Mouse (Mus musculus) midbrain, embryonic 12.5 days (tissue): ENCODE results near the gene Slc39a11. TPM values are rescaled to one million over a fixed set of nuclear protein-coding genes. Genes with fewer than 3 reads are reported as not detected.

ENCODE experiments used
- ATAC-seq: fragments of 200-750 bp; cut with Nextera tagmentation; 2 replicates; pipeline ENCODE4 v1.8.0; 2017; ENCODE audit warnings: low read depth, moderate TSS enrichment, moderate library complexity; ENCODE audit not compliant: low FRiP score
- H3K27ac ChIP-seq: fragments of 300-500 bp; sonication (generic); replicated peaks from 2 replicates; pipeline ENCODE4 v1.5.1; 2016; ENCODE audit warnings: mild to moderate bottlenecking
- H3K27me3 ChIP-seq: fragments of 300-500 bp; sonication (generic); 2 replicates; pipeline ENCODE4 v1.6.1; 2016; ENCODE audit warnings: mild to moderate bottlenecking
- H3K36me3 ChIP-seq: fragments of 300-500 bp; sonication (generic); 2 replicates; pipeline ENCODE4 v1.6.1; 2016
- H3K4me1 ChIP-seq: fragments of 300-500 bp; sonication (generic); 2 replicates; pipeline ENCODE4 v1.6.1; 2016
- H3K4me2 ChIP-seq: fragments of 300-500 bp; sonication (generic); replicated peaks from 2 replicates; pipeline ENCODE4 v1.6.1; 2016; ENCODE audit warnings: mild to moderate bottlenecking, moderate library complexity
- H3K4me3 ChIP-seq: fragments of 300-500 bp; sonication (generic); 2 replicates; pipeline ENCODE4 v1.5.1; 2016; ENCODE audit warnings: mild to moderate bottlenecking
- H3K9ac ChIP-seq: fragments of 300-500 bp; sonication (generic); replicated peaks from 2 replicates; pipeline ENCODE4 v1.6.1; 2016; ENCODE audit warnings: mild to moderate bottlenecking, moderate library complexity
- H3K9me3 ChIP-seq: fragments of 300-500 bp; sonication (generic); 2 replicates; pipeline ENCODE4 v1.6.1; 2016; ENCODE audit warnings: mild to moderate bottlenecking
- WGBS: fragments of 180-500 bp; shearing (Covaris S2); methylation state at CpG from one replicate; pipeline ENCODE4 v1.1.7; 2016; 5-methylcytosine and 5-hydroxymethylcytosine counted together
- polyA plus RNA-seq: library from polyadenylated mRNA; unstranded; fragments of >200 nt; fragmentation: Nextera tagmentation; extraction: Ambion mirVana; gene quantifications from 2 replicates; pipeline ENCODE4 v1.2.1, GENCODE M21; 2016

The Slc39a11 gene
- polyA plus RNA-seq, 1 experiment from 2014 or later = 26.1 TPM

DNA sequence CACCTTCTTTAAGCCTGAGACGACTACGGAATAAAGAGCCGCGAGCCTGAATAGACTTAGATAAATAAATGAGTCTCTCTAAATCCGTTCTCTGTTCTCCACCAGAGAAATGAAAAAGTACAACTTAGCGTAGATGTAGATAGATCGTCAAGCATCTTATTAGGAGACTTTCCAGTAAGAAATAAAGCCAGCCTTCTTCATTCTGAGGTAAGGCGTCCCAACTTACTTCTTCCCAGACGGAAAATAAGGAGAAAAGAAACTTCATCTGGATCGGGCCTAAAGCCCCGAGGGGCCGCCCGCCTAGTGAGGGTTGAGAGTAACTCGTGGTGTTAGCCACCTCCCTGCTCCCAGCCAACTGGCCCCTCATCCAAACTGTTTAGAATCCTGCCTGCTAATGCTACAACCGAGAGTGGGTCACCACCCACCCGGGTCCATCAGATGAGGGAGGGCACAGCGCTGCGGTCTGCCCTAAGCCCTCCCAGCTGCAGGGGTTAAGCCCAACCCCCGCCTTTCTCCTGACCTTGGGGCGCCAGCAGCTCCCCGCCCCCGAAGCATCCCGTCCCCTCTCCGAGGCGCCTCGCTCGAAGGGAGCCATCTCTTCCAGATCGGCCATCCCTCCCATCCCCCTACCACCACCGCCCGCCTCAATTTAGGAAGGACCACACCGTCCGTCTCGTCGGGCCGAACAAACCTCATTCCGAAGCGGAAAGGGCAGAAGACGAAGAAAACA is 33.2 kb upstream of the Slc39a11 start:
- peak; percentile 24 for ATAC-seq
- peaks cover 4% of the 10 kb centered on the region for H3K36me3 ChIP-seq

DNA sequence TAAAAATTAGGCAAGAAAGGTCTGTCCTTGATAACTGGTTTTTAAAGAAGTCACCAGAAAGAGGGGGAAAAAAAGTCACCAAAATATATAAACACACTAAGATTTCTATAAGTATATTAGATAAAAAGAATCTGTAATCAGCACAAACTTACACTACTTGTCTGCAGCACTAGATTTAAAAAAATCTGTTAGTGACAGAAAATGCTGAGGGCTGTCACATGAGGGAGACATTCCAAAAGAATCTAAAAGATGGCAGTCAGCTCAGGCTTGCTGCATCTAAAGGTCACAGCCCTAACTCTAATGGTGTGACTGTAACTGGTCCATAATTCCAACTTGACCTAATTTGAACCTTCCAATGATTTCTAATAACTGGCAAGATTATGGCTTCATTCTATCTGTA is 32.1 kb upstream of the Slc39a11 start:
- Histone ChIP-seq H3K4me2 (peak overlapping the region; percentile 84; the same call in 1 of the 2 replicates), H3K4me3 (no peak overlapping the region; the same call in 1 of the 2 replicates), H3K4me1 (peaks cover 47% of the 10 kb centered on the region)

More for the DNA sequence above, 33.2 kb upstream of the Slc39a11 start:
- peak overlapping the region; percentile 84 for H3K4me2 ChIP-seq
- peak overlapping the region; percentile 97 for H3K27ac ChIP-seq
- H3K27me3 ChIP-seq = no peaks in the 10 kb centered on the region
- H3K9me3 ChIP-seq = no peaks in the 10 kb centered on the region
- H3K4me3 ChIP-seq = peak overlapping the region; percentile 94
- 1% methylated on average over 38 of the region's 38 CpGs for WGBS
- H3K9ac ChIP-seq = peak overlapping the region; percentile 92
- H3K4me1 ChIP-seq = peaks cover 48% of the 10 kb centered on the region

DNA sequence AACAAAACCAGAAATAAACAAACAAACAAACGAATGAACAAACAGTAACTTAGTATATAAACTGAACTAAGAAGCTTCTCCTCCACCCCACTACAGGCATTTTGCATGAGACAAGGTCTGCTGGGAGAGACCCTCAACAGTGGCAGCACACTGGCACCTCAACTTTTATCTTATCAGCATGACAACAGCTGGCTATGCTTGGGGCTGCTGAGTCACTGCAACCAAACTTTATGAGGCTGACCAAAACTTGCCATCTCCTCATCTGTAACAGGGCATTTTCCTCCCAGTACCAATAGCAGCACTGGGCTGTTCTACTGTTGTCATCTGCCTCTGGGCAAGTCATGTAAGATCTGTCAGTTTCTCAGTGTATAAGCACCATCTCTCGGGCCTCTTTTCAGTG is 31.1 kb upstream of the Slc39a11 start:
- WGBS = 91% methylated on average over 2 of the region's 2 CpGs
- H3K9ac ChIP-seq = no peak overlapping the region
- H3K27ac ChIP-seq = no peak overlapping the region
- H3K27me3 ChIP-seq = no peaks in the 10 kb centered on the region
- no peaks in the 10 kb centered on the region for H3K9me3 ChIP-seq
- ATAC-seq = no peak
- H3K36me3 ChIP-seq = peaks cover 13% of the 10 kb centered on the region
- no peak overlapping the region for H3K4me2 ChIP-seq
- no peak overlapping the region for H3K4me3 ChIP-seq
- peaks cover 38% of the 10 kb centered on the region for H3K4me1 ChIP-seq

More for the DNA sequence above, 32.1 kb upstream of the Slc39a11 start:
- H3K27ac ChIP-seq = no peak overlapping the region
- no peaks in the 10 kb centered on the region for H3K27me3 ChIP-seq
- H3K36me3 ChIP-seq = peaks cover 2% of the 10 kb centered on the region
- H3K9ac ChIP-seq = no peak overlapping the region
- H3K9me3 ChIP-seq = no peaks in the 10 kb centered on the region
- ATAC-seq = no peak

DNA sequence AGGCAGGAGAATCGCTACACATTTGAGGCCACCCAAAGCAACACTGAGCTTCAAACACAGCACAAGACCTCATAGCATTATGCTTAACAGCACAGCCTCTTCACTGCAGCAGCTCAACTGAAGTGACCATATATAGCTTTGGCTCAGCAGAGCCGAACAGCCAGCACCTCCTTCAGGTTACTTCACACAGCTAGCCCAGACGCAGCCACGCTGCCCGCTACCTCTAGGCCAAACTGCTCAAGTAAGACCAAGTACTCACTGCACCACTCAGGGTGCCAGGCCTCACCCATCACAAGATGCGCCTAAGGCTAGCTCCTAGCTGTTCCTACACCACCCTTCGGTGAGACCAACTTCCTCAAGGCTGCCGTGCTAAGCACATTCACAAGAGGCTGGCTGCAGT is 28.5 kb upstream of the Slc39a11 start:
- WGBS = 89% methylated on average over 8 of the region's 8 CpGs
- H3K27ac ChIP-seq = no peak overlapping the region
- ATAC-seq = no peak
- H3K9ac ChIP-seq = 0 out of 2 replicates have a peak overlapping the region, but pooled peaks have one; percentile 15
- H3K4me3 ChIP-seq = no peak overlapping the region
- no peaks in the 10 kb centered on the region for H3K9me3 ChIP-seq
- H3K36me3 ChIP-seq = peaks cover 20% of the 10 kb centered on the region
- no peak overlapping the region for H3K4me2 ChIP-seq
- H3K4me1 ChIP-seq = peaks cover 26% of the 10 kb centered on the region
- H3K27me3 ChIP-seq = no peaks in the 10 kb centered on the region

DNA sequence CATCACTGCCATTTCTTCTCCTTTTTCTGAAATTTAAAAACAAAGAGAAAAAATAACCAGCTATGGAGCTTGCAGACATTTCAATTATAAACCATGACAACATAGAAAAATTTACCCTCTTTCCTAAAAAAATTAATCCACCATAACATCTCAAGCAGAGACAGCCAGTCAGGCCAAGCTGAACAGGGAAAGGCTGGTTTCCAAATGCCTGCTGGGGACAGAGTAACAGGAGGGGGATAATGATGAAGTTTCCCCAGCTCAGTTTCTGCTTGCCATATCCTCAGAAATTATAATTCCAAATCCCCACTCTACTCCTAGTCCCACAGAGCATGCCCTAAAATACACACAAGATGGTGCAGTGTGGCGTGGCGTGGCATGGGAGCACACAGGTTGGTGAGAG is 27.5 kb upstream of the Slc39a11 start:
- Histone ChIP-seq H3K4me3 (no peak overlapping the region), H3K9me3 (no peaks in the 10 kb centered on the region), H3K9ac (no peak overlapping the region), H3K27me3 (no peaks in the 10 kb centered on the region), H3K4me2 (no peak overlapping the region), H3K4me1 (peaks cover 19% of the 10 kb centered on the region), H3K36me3 (peaks cover 29% of the 10 kb centered on the region), H3K27ac (no peak overlapping the region)
- 98% methylated on average over 2 of the region's 2 CpGs for WGBS
- no peak for ATAC-seq

DNA sequence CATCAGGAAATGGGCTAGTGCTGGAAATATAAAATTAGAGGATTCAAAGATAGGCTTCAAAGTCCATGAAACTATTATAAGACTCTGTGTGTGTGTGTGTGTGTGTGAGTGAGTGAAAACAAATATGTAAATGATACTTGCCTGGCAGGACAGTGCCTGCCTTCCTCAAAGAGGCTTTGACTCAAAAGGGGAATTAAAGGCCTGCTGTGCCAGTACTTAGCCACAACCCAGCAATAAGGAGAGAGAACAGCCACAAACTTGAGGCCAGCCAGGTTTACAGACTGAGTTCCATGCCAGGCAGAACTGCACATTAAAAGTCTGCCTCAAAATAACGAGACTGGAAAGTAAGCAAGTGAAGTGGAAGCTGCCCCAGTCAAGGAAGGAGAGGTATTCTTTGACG is 27.0 kb upstream of the Slc39a11 start:
- no peak overlapping the region for H3K9ac ChIP-seq
- H3K36me3 ChIP-seq = peaks cover 34% of the 10 kb centered on the region
- 71% methylated on average over 2 of the region's 2 CpGs for WGBS
- ATAC-seq = no peak
- H3K9me3 ChIP-seq = no peaks in the 10 kb centered on the region
- no peak overlapping the region for H3K4me2 ChIP-seq
- peaks cover 14% of the 10 kb centered on the region for H3K4me1 ChIP-seq
- no peak overlapping the region for H3K27ac ChIP-seq
- H3K27me3 ChIP-seq = no peaks in the 10 kb centered on the region
- H3K4me3 ChIP-seq = no peak overlapping the region

DNA sequence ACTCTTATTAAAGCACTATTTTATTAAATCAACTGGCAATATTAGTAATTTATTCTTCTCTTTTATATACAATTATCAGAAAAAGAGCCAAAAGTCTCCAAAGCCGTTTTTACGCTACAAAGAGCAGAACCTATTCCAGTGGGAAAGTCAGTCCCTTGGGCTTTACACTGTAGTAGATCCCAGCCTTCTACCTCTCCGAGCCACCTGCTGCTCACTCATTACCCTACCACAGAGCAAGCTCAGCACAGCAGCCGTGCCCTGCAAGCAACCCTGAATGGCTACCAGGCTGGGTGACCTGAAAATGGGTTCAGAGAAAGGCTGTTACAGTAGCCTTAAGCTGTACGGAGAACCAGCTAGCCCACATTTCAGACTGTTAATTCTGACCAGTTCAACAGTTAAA is 24.7 kb upstream of the Slc39a11 start:
- Histone ChIP-seq H3K4me3 (no peak overlapping the region), H3K9ac (no peak overlapping the region), H3K4me2 (no peak overlapping the region), H3K9me3 (no peaks in the 10 kb centered on the region), H3K36me3 (peaks cover 47% of the 10 kb centered on the region), H3K4me1 (peaks cover 5% of the 10 kb centered on the region; the same call in 1 of the 2 replicates), H3K27me3 (no peaks in the 10 kb centered on the region), H3K27ac (no peak overlapping the region)
- 90% methylated on average over 5 of the region's 5 CpGs for WGBS
- ATAC-seq = no peak

DNA sequence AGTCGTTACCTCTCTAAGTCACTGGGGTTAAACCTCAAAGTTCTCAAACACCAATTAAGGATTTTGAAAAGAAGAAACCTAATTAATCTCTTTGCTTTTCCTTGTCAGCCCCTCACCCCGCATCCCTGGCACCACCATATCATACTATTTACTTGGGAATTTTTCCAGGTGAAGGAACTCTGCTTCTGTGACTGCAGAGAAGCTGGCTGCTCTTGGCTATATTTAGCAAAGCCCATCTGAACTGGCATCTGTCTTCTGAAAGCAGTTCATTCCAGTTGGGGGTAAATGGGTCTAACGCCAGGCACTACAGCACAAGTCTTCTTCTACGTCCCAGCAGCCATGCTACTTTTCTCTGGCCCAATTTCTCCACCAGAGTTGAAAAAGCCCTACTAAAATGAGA is 23.7 kb upstream of the Slc39a11 start:
- no peaks in the 10 kb centered on the region for H3K9me3 ChIP-seq
- H3K4me2 ChIP-seq = no peak overlapping the region
- H3K36me3 ChIP-seq = peaks cover 55% of the 10 kb centered on the region
- H3K9ac ChIP-seq = no peak overlapping the region
- 95% methylated on average over 4 of the region's 4 CpGs for WGBS
- H3K4me3 ChIP-seq = no peak overlapping the region
- no peaks in the 10 kb centered on the region for H3K27me3 ChIP-seq
- no peak for ATAC-seq
- H3K27ac ChIP-seq = no peak overlapping the region
- peaks cover 5% of the 10 kb centered on the region; the same call in 1 of the 2 replicates for H3K4me1 ChIP-seq

DNA sequence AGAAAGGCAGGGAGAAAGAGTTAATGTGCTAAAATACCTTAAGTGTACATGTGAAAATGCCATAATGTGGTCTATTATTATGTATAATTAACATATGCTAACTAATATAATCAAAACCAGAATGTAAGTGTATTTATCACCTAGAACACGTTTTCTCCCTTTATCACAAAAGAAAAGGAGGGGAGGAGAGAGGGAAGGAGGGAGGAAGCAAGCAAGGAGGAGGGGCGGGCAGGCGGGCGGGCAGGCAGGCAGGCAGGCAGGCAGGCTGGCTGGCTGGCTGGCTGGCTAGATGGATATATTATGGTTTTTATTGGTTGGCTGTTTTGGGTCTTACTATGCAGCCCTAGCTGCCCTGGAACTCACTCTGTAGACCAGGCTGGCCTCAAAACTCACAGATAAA is 19.8 kb upstream of the Slc39a11 start:
- peaks cover 43% of the 10 kb centered on the region for H3K36me3 ChIP-seq
- H3K9ac ChIP-seq = no peak overlapping the region
- H3K4me3 ChIP-seq = no peak overlapping the region
- ATAC-seq = no peak
- no peaks in the 10 kb centered on the region for H3K9me3 ChIP-seq
- no peaks in the 10 kb centered on the region for H3K4me1 ChIP-seq
- H3K27ac ChIP-seq = no peak overlapping the region
- no peaks in the 10 kb centered on the region for H3K27me3 ChIP-seq
- H3K4me2 ChIP-seq = no peak overlapping the region
- WGBS = 94% methylated on average over 4 of the region's 4 CpGs

DNA sequence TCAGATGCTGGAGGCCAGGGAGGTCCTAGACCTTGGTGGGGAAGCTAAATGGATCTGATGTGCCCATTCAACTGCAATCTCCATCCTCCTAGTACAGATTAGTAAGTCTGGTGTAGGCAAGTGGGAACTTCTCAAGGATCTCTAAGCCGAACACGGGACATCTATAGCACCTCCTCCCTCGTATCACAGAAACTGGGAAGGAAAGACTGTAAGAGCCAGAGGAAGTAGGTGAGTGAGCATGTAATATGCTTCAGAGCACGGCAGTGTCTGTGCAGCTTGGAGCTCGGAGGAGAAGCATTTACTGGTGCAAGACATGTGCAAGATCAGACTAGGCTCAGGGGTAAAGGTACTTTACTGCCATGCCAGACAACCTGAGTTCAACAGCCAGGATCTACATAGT is 19.0 kb upstream of the Slc39a11 start:
- Histone ChIP-seq H3K4me1 (no peaks in the 10 kb centered on the region), H3K9ac (no peak overlapping the region), H3K9me3 (no peaks in the 10 kb centered on the region), H3K4me3 (no peak overlapping the region), H3K27ac (no peak overlapping the region), H3K27me3 (no peaks in the 10 kb centered on the region), H3K36me3 (peaks cover 48% of the 10 kb centered on the region), H3K4me2 (no peak overlapping the region)
- ATAC-seq = no peak
- 95% methylated on average over 5 of the region's 5 CpGs for WGBS

DNA sequence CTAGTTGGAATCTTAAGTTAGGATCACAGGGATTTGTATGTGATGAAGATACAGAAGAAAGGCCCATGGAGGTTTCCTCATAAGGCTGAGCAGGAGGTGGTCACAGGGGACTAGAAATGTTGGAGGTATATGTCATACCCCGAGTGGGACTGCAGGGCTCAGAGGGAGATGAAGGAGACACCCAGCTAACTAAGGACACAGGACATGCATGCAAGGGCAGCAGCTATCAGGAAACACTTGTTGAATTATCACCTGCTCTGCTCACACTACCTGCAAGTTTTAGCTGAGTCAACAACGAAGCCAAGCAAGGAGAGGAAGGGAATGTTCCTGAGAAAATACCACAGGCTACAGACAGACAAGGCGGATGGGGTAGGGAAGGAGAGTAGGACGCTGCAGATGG is 17.8 kb upstream of the Slc39a11 start:
- H3K36me3 ChIP-seq = peaks cover 47% of the 10 kb centered on the region
- ATAC-seq = no peak
- H3K4me1 ChIP-seq = no peaks in the 10 kb centered on the region
- H3K4me2 ChIP-seq = no peak overlapping the region
- H3K9me3 ChIP-seq = no peaks in the 10 kb centered on the region
- H3K27ac ChIP-seq = no peak overlapping the region
- H3K4me3 ChIP-seq = no peak overlapping the region
- WGBS = 91% methylated on average over 4 of the region's 4 CpGs
- H3K9ac ChIP-seq = no peak overlapping the region
- no peaks in the 10 kb centered on the region for H3K27me3 ChIP-seq

DNA sequence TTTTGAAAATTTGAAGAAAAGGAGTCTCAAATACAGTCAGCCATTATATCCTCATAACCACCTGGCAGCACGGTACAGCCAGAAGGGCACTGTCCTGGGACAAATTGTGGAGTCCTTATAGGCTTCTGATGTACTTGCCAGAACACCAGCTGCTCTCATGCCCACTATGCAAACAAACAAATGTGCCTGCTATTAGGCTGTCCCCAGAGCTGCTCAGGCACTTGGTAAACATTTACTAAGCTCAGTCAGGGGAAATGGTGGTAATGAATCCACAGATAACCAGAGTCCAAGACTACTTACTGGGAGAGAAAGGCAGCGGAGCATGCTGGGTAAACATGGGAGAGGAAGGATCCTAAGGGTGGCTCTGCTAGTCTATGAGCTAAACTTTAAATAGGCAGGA is 17.2 kb upstream of the Slc39a11 start:
- no peak for ATAC-seq
- WGBS = 82% methylated on average over 2 of the region's 2 CpGs
- Histone ChIP-seq H3K4me3 (no peak overlapping the region), H3K27ac (no peak overlapping the region), H3K27me3 (no peaks in the 10 kb centered on the region), H3K4me1 (no peaks in the 10 kb centered on the region), H3K9ac (no peak overlapping the region), H3K9me3 (no peaks in the 10 kb centered on the region), H3K4me2 (no peak overlapping the region), H3K36me3 (peaks cover 47% of the 10 kb centered on the region)

DNA sequence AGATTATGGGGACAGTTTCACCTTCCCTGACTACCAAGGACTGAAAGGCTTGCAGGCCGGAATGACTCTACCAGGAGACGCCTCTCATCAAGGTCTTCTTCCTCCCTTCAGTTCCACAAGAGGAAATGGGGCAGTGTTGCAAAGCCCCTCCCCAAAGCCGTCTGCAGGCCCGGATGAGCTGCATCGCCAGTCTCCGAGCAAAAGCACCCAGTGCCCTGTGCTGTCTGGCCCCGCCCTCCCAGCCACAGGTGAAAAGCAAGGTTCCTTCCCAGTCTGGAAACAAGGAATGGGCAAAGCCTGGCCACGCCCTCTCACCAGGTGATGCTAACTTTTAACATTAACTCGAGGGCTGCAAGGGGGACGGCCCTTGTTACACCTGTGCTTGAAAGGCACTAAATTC is 16.8 kb upstream of the Slc39a11 start:
- Histone ChIP-seq H3K27me3 (no peaks in the 10 kb centered on the region), H3K4me2 (no peak overlapping the region), H3K27ac (no peak overlapping the region), H3K4me1 (no peaks in the 10 kb centered on the region), H3K4me3 (no peak overlapping the region), H3K36me3 (peaks cover 47% of the 10 kb centered on the region), H3K9me3 (no peaks in the 10 kb centered on the region), H3K9ac (no peak overlapping the region)
- ATAC-seq = no peak
- 68% methylated on average over 10 of the region's 10 CpGs for WGBS
